Mouse (Mus musculus) ovary, adult 18-20 months (tissue): ENCODE measurements around the gene Castor1.
"Not testable (repeated sequence)": the region's sequence is repeated elsewhere in the genome, so short reads cannot be mapped to it uniquely, and the experiment has no call there.

Source experiments
- DNase-seq: peaks from one replicate; pipeline ENCODE4 v3.0.0; 2022; ENCODE audit warnings: low spot score, mixed read lengths

The Castor1 gene

GRCm38 (mm10) chr11:4217914-4218629, at the start of gene Castor1:
Castor1 (plus strand) TSS chr11:4218225.
- peak; percentile 92 for DNase-seq

GRCm38 (mm10) chr11:4174586-4174985, 43.4 kb upstream of the Castor1 start:
- DNase-seq: no peak

- DNase-seq: no peak
These were observed 40.3 kb upstream of the Castor1 start for GRCm38 (mm10) chr11:4177716-4178115.

- DNase-seq: no peak
These were observed 36.0 kb upstream of the Castor1 start for GRCm38 (mm10) chr11:4182061-4182460.

GRCm38 (mm10) chr11:4183511-4183910, 34.5 kb upstream of the Castor1 start:
- DNase-seq: no peak

GRCm38 (mm10) chr11:4184251-4184952, 33.6 kb upstream of the Castor1 start:
- DNase-seq: no peak

- DNase-seq: not testable (repeated sequence)
These were observed 32.5 kb upstream of the Castor1 start for GRCm38 (mm10) chr11:4185480-4185879.

GRCm38 (mm10) chr11:4186486-4187317, 31.3 kb upstream of the Castor1 start, which contains the start of gene Tbc1d10a:
Tbc1d10a (plus strand) TSS chr11:4186789.
- DNase-seq: peak; percentile 98

- DNase-seq: no peak
These were observed 30.7 kb upstream of the Castor1 start for GRCm38 (mm10) chr11:4187318-4187700.

- peak; percentile 50 for DNase-seq
These were observed 28.8 kb upstream of the Castor1 start for GRCm38 (mm10) chr11:4189182-4189581.

- DNase-seq: no peak
These were observed 27.3 kb upstream of the Castor1 start for GRCm38 (mm10) chr11:4190677-4191076.

- no peak for DNase-seq
These were observed 25.3 kb upstream of the Castor1 start for GRCm38 (mm10) chr11:4192757-4193156.

GRCm38 (mm10) chr11:4193420-4193819, 24.6 kb upstream of the Castor1 start:
- no peak for DNase-seq

GRCm38 (mm10) chr11:4195597-4196031, 22.4 kb upstream of the Castor1 start:
- DNase-seq: no peak

- no peak for DNase-seq
These were observed 21.4 kb upstream of the Castor1 start for GRCm38 (mm10) chr11:4196636-4197035.

GRCm38 (mm10) chr11:4197691-4198090, 20.3 kb upstream of the Castor1 start:
- DNase-seq: peak; percentile 71

GRCm38 (mm10) chr11:4201981-4202700, 15.9 kb upstream of the Castor1 start:
- DNase-seq: no peak

- no peak for DNase-seq
These were observed 14.9 kb upstream of the Castor1 start for GRCm38 (mm10) chr11:4202995-4203704.

GRCm38 (mm10) chr11:4203705-4204074, 14.3 kb upstream of the Castor1 start:
- peak; percentile 71 for DNase-seq

GRCm38 (mm10) chr11:4205097-4205655, 12.8 kb upstream of the Castor1 start:
- no peak for DNase-seq

GRCm38 (mm10) chr11:4205951-4206350, 12.1 kb upstream of the Castor1 start:
- DNase-seq: no peak
